Mouse (Mus musculus): ENCODE data around the gene Tfpt. TPM values are rescaled to one million over a fixed set of nuclear protein-coding genes. Genes with fewer than 3 reads are reported as not detected.
"Not testable (repeated sequence)": the region's sequence is repeated elsewhere in the genome, so short reads cannot be mapped to it uniquely, and the experiment has no call there.

Gene Tfpt
- total RNA-seq, 2 experiments from 2014 or later, result 17.2 to 25.4 TPM

DNA sequence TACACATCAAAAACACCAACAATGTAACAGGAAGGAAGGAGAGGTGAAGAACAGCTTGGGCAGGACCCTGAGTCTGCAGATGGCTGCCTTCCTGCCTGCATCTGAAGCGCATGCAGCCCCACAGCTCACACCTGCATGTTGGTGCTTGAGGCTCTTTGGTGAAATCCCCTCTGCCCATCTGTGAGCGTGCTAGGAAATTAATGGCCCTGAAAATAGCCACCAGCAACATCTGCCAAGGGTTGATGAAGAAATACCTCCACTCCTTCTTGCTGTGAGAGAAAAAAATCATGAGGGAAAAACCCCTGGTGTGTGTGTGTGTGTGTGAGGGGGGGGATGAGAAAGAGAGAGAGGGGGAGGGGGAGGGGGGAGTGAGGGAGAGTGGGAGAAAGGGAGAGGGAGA is 49.7 kb downstream of the Tfpt start:
- DNase-seq, result no peak
- intact Hi-C loops (cut with DNase I), result no loop called here

DNA sequence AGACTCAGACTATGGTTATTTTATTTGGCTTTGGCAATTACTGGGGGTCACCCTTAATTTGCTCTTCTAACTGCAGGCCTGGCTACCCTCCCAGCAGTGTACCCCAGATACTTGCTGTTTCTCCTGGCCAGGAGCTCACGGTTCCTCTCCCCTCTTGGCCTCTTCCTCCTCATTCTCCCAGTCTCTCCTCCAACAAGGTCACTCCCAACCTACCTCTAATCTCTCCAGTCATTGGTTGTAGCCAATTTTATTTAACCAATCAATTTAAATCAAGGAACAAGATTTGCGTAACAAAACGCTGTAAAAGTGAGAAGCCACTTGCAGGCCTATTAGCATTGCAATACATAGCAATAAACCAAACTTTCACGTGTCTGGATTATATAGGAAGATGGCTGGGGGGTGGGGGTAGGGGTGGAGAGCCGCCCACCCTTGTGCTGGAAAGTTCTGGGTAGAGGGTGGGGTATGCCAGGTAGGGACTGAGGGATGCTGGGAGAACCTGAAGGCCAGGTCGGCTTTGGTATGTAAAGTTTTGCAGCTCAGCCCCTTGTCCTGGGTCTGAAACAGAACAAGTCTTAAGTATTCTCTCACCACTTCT is 50.7 kb downstream of the Tfpt start:
- intact Hi-C loops (cut with DNase I), result no loop called here

DNA sequence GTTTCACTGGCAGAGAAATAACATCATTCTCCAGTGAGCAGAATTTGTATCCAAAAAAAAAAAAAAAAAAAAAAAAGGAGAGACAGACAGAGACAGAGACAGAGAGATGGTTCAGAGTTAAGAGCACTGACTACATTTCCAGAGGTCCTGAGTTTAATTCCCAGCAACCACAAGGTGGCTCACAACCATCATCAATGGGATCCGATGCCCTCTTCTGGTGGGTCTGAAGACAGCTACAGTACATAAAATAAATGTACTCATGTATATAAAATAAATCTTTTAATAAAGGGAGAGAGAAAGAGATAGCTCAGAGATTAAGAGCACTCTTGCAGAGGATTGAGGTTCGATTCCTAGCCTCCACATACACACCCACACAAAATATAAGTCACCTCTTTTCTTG is 51.5 kb downstream of the Tfpt start:
- intact Hi-C loops (cut with DNase I), result no loop called here

More for the DNA sequence above, 50.7 kb downstream of the Tfpt start:
- DNase-seq, result no peak

DNA sequence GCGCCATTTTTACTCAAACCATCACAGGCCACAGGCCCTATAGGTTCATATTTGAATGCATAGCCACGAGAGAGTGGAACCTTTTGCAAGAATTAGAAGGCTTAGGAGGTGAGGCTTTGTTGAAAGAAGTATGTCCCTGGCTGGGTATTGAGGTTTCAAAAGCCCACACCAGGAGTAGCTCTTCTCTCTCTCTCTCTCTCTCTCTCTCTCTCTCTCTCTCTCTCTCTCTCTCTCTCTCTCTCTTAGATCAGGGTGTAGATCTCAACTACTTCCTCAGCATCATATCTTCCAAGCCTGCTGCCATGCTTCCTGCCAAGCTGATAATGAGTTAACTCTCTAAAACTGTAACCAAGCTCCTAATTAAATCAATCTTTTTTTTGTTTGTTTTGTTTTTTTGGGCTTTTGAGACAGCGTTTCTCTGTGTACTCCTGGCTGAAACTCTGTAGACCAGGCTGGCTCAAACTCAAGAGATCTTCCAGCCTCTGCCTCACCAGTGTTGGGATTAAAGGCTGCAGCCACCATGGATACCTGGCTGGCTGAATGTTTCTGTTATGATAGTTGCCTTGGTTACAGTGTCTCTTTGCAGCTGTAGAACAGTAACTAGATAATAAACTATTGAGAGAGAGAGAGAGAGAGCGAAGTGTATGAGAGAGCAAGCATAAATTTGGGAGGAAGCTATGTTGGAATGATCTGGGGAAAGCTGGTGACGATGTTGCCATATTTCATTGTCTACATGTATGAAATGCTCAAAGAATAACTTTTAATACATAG is 53.2 kb downstream of the Tfpt start:
- DNase-seq, result no peak
- intact Hi-C loops (cut with DNase I), result no loop called here

More for the DNA sequence above, 51.5 kb downstream of the Tfpt start:
- no peak for DNase-seq

DNA sequence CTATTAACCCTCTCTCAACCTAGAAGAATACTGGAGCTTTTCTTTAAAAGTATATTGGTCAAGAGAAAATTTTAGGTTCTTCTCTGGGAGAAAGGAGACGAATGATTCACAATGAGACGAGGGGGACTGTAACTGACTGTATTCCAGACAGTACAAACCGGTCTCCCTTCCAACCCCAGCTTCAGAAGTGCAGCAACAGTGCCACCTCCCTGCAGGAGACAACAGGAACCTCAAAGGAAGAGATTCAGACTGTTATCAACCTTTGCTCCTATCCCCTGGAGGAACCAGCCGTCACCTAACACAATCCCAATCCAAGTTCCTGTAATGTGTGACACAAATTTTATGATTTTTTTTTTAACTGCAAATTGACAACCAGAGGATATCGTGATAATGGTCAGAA is 55.5 kb downstream of the Tfpt start:
- DNase-seq, result no peak
- intact Hi-C loops (cut with DNase I), result no loop called here

DNA sequence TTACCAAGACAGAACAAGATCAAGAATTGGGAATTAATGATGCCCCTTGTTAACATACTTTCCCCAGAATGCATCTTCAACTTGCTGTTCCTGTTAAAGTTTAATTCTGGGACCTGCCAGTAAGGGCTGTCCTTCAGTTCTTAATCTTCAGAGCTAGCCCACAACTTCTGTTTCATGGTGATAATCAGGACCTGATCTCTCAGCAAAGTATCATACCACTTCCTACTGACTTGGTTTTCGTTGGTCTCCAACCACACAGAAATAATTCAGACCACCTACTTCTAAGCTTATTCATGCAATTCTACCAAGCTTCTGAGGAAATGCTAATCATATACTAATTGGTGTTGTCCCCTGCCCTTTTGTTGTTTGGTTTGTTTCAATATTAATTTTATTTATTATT is 57.9 kb downstream of the Tfpt start:
- intact Hi-C loops (cut with DNase I), result no loop called here
- no peak for DNase-seq

DNA sequence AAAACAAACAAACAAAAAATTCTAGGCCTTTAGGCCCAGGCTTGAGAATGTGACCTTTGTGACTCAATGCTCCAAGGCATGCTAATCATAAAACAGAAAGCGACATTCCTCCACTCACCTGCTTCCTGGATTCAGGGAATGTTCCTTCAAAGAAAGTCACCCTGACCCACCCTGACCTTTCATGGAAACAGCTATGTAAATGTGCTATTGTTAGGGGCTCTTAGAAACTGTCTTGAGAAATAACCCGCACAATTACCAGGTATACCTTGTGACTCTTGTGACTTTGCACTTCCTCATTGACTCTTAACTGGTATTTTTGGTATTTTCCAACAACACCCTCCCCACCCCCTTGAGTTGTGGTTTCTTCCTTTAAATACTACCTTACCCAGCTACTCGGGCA is 59.1 kb downstream of the Tfpt start:
- intact Hi-C loops (cut with DNase I); DNase-seq: not testable (repeated sequence)

Small RNA genes lying within 50 kb of the gene (microRNA-seq; reads per million reads assigned to microRNA genes)
- gene Gm25100 (ENCODE audit: borderline number of aligned reads in 2 of 2) (0 reads per million in 2 experiments), gene Mir3572 (ENCODE audit: borderline number of aligned reads in 2 of 2) (2.0 to 4.3 reads per million in 2 experiments)

Other genes with a start within 250 kb of the Tfpt start
- not detected for gene Cacng8, start 239.2 kb downstream of the Tfpt start, total RNA-seq (2021)
- 1 to 10 TPM; 1.3 to 1.9 TPM for gene Cacng6, start 205.7 kb downstream of the Tfpt start, total RNA-seq (2021)
- not detected for gene Tarm1, start 127.3 kb downstream of the Tfpt start, total RNA-seq (2021)
- gene Oscar, start 13.8 kb downstream of the Tfpt start, total RNA-seq (2021), result under 1 TPM; 0.17 to 0.35 TPM
- 1,000 to 10,000 TPM; 1,822 to 1,988 TPM for gene Ndufa3, start 12.6 kb downstream of the Tfpt start, total RNA-seq (2021)
- 10 to 100 TPM; 24.4 to 26.6 TPM for gene Prpf31, start 56 bp upstream of the Tfpt start, total RNA-seq (2021)
- gene Cnot3, start 15.3 kb upstream of the Tfpt start, total RNA-seq (2021), result 10 to 100 TPM; 22.5 to 27.6 TPM
- gene Leng1, start 35.9 kb upstream of the Tfpt start, total RNA-seq (2021), result 10 to 100 TPM; 12.5 to 12.9 TPM
- gene Tmc4, start 47.6 kb upstream of the Tfpt start, total RNA-seq (2021), result 1 to 10 TPM in 1 of 2 experiments, under 1 TPM in 1; 0.54 to 1.2 TPM
- 10 to 100 TPM; 73.9 to 77.4 TPM for gene Tsen34, start 62.9 kb upstream of the Tfpt start, total RNA-seq (2021)
- gene Mboat7, start 63.6 kb upstream of the Tfpt start, total RNA-seq (2021), result 10 to 100 TPM; 18.7 to 22.1 TPM
- gene Rps9, start 74.1 kb upstream of the Tfpt start, total RNA-seq (2021), result 100 to 1,000 TPM; 621 to 660 TPM
- gene Pirb, start 90.5 kb upstream of the Tfpt start, total RNA-seq (2021), result 1 to 10 TPM; 1.7 to 2.6 TPM
- gene Gm15448, start 195.8 kb upstream of the Tfpt start, total RNA-seq (2021), result under 1 TPM; 0.46 to 0.61 TPM
- gene Pira2, start 215.1 kb upstream of the Tfpt start, total RNA-seq (2021), result under 1 TPM; 0.33 to 0.44 TPM